Mouse (Mus musculus) mouse embryonic stem cell (cell line): ENCODE data around the gene Magi2.
"Not testable (repeated sequence)": the region's sequence is repeated elsewhere in the genome, so short reads cannot be mapped to it uniquely, and the experiment has no call there.

Source experiments
- in situ Hi-C, 2 experiments: fragments of 300-500 bp; cut with MboI; formaldehyde crosslinking; loops; 1 replicate in 1 of 2; 3 replicates in 1 of 2; pipeline ENCODE4 v1.14.3; 2019 to 2020; ENCODE audit warnings: low sequenced_read_pairs in 2 of 2, low pct_unique_long_range_greater_than_20kb in 1 of 2, mixed read lengths in 1 of 2; ENCODE audit not compliant: unreplicated experiment in 1 of 2

The Magi2 gene

DNA sequence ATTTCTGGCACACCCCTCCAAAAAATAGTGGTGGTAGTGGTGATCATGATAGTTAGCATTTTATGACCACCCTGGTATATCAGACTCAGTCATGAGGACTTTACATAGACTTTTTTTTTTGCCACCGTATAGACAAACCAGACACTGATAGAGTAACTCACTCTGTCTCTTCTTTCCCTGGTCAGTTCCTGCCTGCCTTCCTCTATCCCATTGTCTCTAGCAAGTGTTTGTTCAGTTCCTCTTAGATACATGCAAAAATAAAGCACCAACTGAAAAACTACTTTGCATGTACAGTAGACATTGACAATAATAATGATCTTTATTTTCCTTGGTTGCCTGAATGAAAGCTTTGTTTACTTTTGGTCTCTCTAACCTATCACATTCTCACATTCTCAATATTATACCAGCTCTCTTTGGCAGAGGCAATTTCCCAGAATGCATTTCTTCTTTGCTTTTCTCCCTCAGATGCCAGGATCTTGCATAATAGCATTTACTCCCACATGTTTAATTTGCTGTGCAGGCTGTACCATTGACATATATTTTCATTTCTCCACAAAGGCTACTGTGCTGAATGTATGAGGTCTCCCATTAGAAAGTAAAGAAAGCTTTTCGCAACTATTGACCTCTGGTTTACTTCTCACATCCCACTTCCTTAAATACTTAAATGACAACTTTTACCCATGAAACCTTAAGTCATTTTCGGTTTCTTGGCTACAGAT is 1029.5 kb downstream of the Magi2 start:
- in situ Hi-C loops = no loop called here

DNA sequence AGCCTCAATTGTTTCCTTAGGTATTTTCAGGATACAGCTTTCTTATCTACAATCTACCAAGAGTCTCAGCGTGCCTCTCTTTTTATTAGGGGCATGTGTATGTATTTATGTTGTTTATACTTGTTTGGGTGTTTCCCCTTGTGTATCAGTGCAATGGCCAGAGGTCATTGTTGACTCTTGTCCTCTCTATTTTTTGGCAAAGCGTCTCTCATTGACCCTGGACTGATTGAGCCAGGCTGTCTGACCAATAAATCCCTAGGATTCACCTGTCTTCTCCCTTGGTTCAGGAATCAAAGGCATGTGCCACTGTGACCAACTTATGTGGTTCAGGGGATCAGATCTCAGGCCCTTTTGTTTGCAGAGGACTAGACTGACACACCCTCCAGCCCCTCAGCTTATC is 1030.1 kb downstream of the Magi2 start:
- in situ Hi-C loops = no loop called here

DNA sequence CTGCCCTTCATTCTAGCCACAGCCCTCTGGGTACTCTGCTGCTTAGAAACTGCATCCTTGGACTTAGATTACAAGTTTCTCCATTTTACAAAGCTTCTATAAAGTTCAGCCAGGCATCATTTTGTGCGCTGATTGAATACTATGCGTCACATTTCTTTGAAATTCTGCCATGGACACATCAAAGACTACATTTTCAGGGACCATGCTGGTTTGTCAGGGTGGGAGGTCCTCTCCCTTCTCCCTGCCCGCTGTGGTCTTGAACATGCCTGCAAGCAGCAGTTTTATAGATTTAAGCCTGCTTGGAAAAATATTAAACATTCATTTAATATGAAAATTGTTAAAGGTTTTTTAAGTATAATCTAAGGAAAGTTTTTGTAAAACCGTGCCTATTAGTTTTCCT is 1030.6 kb downstream of the Magi2 start:
- in situ Hi-C loops = no loop called here

- in situ Hi-C loops = no loop called here
These were observed 1032.9 kb downstream of the Magi2 start for GRCm38 (mm10) chr5:20259719-20260118.

DNA sequence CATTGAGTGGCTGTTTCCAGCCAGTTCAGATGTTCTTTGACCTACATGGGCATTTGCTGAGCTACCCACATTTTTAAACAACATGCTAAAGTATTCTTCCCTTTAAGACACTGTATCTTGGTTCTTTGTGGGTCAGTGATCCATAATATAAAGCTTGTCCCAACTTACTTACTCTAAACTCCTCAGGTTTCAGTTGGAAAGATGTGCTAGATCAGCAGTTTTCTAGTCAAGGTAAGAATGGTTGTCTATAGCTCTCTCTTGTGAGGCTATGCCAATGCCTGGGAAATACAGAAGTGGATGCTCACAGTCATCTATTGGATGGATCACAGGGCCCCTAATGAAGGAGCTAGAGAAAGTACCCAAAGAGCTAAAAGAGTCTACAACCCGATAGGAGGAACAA is 1045.8 kb downstream of the Magi2 start:
- in situ Hi-C loops = not testable (repeated sequence)

- in situ Hi-C loops = no loop called here
These were observed 1048.8 kb downstream of the Magi2 start for GRCm38 (mm10) chr5:20275632-20276031.

GRCm38 (mm10) chr5:20285080-20285840 is 1058.4 kb downstream of the Magi2 start:
- in situ Hi-C loops = no loop called here

DNA sequence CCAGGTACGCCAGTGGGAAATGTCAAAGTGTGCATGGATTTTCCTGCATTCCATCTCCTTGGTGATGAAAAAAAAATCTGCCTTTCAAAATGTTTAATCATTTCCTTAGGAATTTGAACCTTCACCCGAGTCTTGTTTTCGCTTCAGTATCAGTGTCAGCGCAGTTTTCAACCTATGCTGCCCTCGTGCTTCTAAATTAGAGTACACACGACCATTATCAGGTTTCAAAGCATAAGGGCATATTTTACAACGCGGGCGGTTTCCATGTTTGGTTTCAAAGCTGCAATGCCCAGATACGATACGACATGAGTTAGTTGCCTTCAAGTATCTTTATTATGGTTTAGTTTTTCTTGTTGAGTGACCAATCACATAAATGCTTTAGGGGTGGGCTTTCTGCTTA is 1067.7 kb downstream of the Magi2 start:
- in situ Hi-C loops = no loop called here

DNA sequence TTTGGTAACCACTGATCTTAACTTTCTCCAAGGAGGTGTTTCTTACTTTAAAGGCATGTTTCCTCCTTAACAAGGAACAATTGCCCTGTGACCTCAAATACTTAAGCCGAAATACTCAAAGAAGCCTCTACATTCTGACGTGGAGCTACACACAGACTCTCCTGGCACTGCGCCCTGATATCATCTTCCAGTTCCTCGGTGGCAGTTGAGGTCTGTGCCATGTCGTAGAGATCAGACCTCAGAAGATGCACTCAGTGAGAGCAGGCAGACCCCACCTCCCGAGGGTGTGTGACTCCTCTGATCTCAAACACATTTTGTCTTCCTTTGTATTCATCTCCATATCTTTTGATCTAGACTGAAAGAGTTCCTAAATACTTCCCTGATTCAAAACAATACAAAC is 1073.0 kb downstream of the Magi2 start:
- in situ Hi-C loops = no loop called here

- in situ Hi-C loops = no loop called here
These were observed 1076.5 kb downstream of the Magi2 start for GRCm38 (mm10) chr5:20303056-20303965.

GRCm38 (mm10) chr5:20320970-20321369 is 1094.1 kb downstream of the Magi2 start:
- in situ Hi-C loops = no loop called here

GRCm38 (mm10) chr5:20325290-20325689 is 1098.5 kb downstream of the Magi2 start:
- in situ Hi-C loops = no loop called here

DNA sequence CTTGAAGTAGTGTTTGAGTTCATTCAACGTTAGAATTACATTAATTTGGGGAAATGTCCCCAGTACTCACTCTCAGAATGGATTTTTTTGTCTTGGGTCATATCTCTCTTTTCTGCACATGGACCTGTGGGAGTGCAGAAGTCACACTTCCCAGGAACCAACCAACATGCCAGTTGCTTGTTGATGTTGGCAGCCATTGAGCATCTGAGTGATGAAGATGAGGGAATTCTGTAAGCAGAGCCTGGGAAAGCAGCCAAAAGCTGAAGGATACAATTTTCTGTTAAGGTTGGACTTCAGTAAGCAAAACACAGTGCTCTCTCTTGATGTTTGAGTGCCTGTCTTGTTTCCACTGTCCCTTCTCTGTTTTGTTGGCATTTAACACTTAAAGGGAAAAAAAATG is 1102.1 kb downstream of the Magi2 start:
- in situ Hi-C loops = no loop called here

GRCm38 (mm10) chr5:20330025-20330424 is 1103.2 kb downstream of the Magi2 start:
- in situ Hi-C loops = no loop called here

DNA sequence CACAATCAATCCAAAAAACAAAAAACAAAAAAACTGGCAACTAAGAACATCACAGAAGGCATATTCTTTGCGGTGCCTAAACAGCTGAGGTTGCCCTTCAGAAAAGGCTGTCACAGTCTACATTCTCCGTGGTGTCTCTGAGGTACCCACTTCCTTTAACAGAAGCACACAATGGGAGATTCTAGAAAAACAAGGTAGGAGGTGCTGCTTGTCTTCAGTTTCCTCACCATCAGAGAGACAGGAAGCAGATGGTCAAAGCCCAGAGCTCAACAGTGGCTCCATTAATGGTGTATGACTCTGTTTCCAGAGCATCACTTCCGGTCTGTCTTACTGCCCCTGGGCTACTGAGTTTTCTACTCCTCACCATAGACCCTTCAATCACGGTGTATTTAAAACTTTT is 1105.7 kb downstream of the Magi2 start:
- in situ Hi-C loops = no loop called here

- in situ Hi-C loops = no loop called here
These were observed 1107.7 kb downstream of the Magi2 start for GRCm38 (mm10) chr5:20334549-20334948.

DNA sequence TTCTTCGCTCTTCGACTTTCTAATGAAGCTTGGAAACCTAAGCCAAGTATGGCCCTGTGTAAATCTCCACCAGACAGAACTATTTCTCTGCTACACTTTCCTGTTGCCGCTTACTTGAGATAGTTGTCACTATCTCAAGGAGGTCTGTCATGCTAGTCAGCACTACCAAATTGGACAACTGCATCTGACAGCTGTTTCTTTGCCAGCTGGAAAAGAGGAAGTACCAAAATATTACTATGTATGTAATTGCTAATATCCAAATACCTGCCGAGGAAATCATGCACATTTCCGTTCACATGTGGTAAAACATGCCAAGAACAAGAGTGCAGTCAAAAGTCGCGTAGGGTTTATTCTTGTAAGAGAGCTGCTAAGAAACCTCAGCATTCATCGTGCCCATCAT is 1126.1 kb downstream of the Magi2 start:
- in situ Hi-C loops = no loop called here

- in situ Hi-C loops = no loop called here
These were observed 1131.6 kb downstream of the Magi2 start for GRCm38 (mm10) chr5:20358437-20358836.

- in situ Hi-C loops = no loop called here
These were observed 1132.2 kb downstream of the Magi2 start for GRCm38 (mm10) chr5:20359021-20359420.
